Mouse (Mus musculus) CH12.LX (cell line): ENCODE measurements around the gene Kcnj2.
A peak's percentile ranks its signal among the peaks of the same experiment; 100 is the strongest.

Source experiments
- CTCF ChIP-seq, 2 experiments: IDR thresholded peaks in 1 of 2; conservative IDR thresholded peaks in 1 of 2; 2 replicates each; pipeline ENCODE4 v1.5.1; 2011 to 2012; ENCODE audit warnings: low read depth in 2 of 2, low read length in 2 of 2, improper control_type of control experiment in 1 of 2, inconsistent platforms in 1 of 2, mild to moderate bottlenecking in 1 of 2, moderate library complexity in 1 of 2
- EP300 ChIP-seq: IDR thresholded peaks from 2 replicates; pipeline ENCODE4 v1.6.1; 2011; ENCODE audit warnings: low read length, improper control_type of control experiment
- MAX ChIP-seq: IDR thresholded peaks from 2 replicates; pipeline ENCODE4 v1.6.1; 2011; ENCODE audit warnings: low read length, improper control_type of control experiment
- MXI1 ChIP-seq: IDR thresholded peaks from 2 replicates; pipeline ENCODE4 v1.6.1; 2011; ENCODE audit warnings: mild to moderate bottlenecking, low read depth, low read length, improper control_type of control experiment
- NELFE ChIP-seq: IDR thresholded peaks from 2 replicates; pipeline ENCODE4 v1.6.1; 2011; ENCODE audit warnings: low read depth, low read length, improper control_type of control experiment
- POLR2A ChIP-seq: IDR thresholded peaks from 2 replicates; pipeline ENCODE4 v1.6.1; 2011; ENCODE audit warnings: low read depth, mild to moderate bottlenecking, improper control_type of control experiment, low read length
- UBTF ChIP-seq: IDR thresholded peaks from 2 replicates; pipeline ENCODE4 v1.6.1; 2012; ENCODE audit warnings: low read depth, mild to moderate bottlenecking, inconsistent platforms, low read length, improper control_type of control experiment, moderate library complexity
- USF2 ChIP-seq: conservative IDR thresholded peaks from 2 replicates; pipeline ENCODE4 v1.6.1; 2011; ENCODE audit warnings: low read depth, low read length, improper control_type of control experiment

DNA sequence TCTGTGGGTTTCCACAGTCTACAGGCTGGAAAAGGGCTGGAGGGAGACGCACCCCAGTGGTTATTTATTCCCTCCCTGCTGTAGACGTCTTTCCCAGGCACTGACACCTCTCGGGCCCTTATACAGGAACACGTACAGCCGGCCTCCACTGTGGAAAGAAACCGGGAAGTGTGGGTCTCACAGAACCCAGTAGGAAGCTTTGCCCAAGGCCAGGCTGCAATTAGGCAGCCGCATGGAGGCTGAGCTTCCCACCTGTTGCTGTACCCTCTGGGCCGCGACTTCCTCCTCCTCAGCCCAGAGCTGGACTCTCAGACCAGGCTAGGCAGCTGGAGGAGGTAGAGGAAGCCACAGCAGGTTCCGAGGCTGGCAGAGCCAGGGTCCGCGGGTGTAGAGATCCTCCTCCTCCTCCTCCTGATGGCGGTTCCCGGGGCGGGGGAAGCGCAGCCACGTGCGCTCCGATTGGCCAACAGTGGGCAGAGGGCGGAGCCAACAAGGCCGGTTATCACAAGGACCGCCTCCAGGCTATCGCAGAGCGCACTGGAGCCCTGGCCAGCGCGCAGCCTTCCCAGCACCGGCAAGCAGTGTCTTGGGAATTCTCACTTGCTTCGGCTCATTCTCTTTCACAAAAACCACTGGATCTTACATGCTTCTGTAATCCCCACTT is at the start of gene Kcnj2:
- no peak for TF ChIP-seq NELFE
- no peak for TF ChIP-seq CTCF (conservative IDR thresholded peaks at IDR 0.05 in 1 of 2, IDR thresholded peaks at IDR 0.05 in 1 of 2; ENCODE audit: low read depth in 2 of 2, low read length in 2 of 2)
- TF ChIP-seq UBTF: no peak
- TF ChIP-seq USF2: no peak
- no peak for TF ChIP-seq MAX
- TF ChIP-seq EP300: no peak
- TF ChIP-seq MXI1: no peak
- peak; percentile 29 for TF ChIP-seq POLR2A
